Mouse (Mus musculus) C2C12 (cell line): Measurements from ENCODE around the gene Kif3c.
A peak's percentile ranks its signal among the peaks of the same experiment; 100 is the strongest.

Source experiments
- CEBPB ChIP-seq: IDR thresholded peaks from one replicate; pipeline ENCODE4 v1.6.1; 2011; ENCODE audit warnings: low read depth, mild to moderate bottlenecking, control low read depth, moderate library complexity
- CTCF ChIP-seq: IDR thresholded peaks from one replicate; pipeline ENCODE4 v1.5.1; 2011; ENCODE audit not compliant: control insufficient read depth, insufficient read depth, insufficient read length
- FOSL1 ChIP-seq: IDR thresholded peaks from one replicate; pipeline ENCODE4 v1.8.0; 2011; ENCODE audit warnings: mild to moderate bottlenecking, low read length; ENCODE audit not compliant: poor library complexity, insufficient read depth, severe bottlenecking
- MAX ChIP-seq: IDR thresholded peaks from one replicate; pipeline ENCODE4 v1.6.1; 2011; ENCODE audit warnings: mild to moderate bottlenecking, control low read depth
- MYOD1 ChIP-seq: IDR thresholded peaks from one replicate; pipeline ENCODE4 v1.6.1; 2011; ENCODE audit warnings: low read depth; ENCODE audit not compliant: control insufficient read depth, insufficient read length
- MYOG ChIP-seq: IDR thresholded peaks from one replicate; pipeline ENCODE4 v1.6.1; 2011; ENCODE audit not compliant: control insufficient read depth, insufficient read length; ENCODE audit errors: extremely low read depth
- USF1 ChIP-seq: IDR thresholded peaks from one replicate; pipeline ENCODE4 v1.6.1; 2011; ENCODE audit warnings: low read depth, mild to moderate bottlenecking, control low read depth, moderate library complexity

DNA sequence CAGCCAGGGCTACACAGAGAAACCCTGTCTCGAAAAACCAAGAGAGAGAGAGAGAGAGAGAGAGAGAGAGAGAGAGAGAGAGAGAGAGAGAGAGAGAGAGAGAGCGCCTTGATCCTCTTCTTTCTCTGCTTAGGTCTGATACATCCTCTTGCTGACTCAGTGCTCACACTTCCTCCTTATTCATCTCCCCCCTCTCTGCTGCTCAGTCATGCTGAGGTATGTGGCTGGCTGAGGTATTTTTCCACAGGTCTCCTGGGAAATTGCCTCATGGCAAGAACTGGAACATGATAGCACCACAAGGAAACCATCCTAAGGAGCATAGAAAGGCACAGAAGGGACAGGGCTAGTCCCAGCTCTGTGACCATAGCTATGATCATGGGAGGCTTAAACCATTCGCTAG lies 15.5 kb upstream of the Kif3c start:
- TF ChIP-seq CTCF (no peak), MYOD1 (no peak), USF1 (no peak), MAX (peak; percentile 78), CEBPB (peak; percentile 77), MYOG (no peak), FOSL1 (no peak)
